Mouse (Mus musculus) colon, adult 2 months (tissue): ENCODE results near the gene Chrnb2. TPM values are rescaled to one million over a fixed set of nuclear protein-coding genes. Genes with fewer than 3 reads are reported as not detected.

Source experiments
- polyA plus RNA-seq: library from polyadenylated mRNA; depleted of rRNA; stranded (reverse); fragments of >200 nt; gene quantifications from 2 replicates; pipeline ENCODE4 v1.2.3, GENCODE M21; 2012; rRNA removed

Gene Chrnb2
- polyA plus RNA-seq = 1.6 and 1.8 TPM in 2 replicates

DNA sequence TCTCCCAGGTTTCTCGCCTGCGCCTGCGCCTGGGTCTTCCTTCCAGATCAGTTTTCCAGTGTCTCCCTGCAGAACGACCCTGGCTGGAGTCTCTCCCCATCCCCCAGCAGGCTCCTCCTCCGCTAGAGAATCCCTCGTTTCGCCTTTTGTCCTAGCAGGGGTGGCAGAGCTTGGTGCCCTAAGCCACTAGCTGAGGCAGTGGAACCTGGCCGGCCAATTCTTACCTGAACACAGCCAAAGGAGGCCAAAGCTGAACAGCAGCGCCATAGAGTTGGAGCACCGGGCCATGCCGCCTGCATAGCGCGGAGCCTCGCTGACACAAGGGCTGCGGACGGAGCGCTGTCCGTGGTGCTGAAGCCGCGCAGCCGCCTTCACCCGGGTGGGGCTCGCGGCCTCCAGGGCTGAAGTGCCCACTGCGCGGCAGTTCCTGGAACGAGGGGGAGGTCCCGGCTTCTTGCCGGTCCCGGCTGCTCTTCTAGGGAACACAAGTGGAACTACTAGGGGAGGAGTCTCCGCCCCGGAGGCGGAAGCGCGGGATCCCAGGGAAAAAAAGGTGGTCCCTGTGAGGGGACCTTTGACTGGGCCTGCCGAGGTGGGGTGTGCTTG lies at the start of gene Chrnb2:
Gene Chrnb2, minus strand, starts transcription at position 514 of the 606 bp plus-strand sequence.

DNA sequence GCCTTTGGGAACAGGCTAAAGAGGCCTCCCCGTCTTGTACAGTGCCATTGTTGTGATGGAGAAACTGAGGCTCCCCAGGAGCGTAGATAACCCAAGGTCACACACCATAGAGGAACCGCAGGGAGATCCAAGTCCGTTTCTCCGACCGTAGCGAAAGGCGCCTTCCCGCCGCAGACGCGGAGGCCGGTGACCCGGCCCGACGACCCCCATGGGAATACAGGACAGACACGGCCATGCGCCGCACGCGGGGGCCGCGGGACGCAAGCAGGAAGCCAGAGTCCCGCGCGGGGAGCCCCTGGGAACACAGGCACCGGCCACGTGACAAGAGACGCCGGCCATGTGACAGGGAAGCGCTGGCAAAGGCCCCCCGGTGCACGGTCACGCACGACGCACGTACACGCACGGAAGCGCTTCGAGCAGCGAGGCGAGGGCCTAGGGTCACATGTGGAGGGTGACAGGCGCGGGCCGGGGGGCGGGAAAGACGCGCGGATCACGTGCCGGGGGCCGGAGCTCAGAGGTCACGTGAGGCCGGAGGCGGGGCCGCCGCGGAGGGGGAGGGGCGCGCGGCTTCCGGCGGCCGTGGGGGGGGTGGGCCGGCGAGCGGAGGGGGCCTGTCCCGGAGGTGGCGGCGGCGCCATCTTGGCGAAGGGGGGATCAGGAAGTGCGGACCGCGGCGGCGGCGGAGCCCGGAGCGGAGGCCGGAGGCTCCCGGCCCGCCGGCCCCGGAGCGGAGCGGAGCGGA lies 8.7 kb upstream of the Chrnb2 start, which contains the start of gene Ube2q1:
Gene Ube2q1, plus strand, starts transcription at position 649 of the 742 bp plus-strand sequence.

DNA sequence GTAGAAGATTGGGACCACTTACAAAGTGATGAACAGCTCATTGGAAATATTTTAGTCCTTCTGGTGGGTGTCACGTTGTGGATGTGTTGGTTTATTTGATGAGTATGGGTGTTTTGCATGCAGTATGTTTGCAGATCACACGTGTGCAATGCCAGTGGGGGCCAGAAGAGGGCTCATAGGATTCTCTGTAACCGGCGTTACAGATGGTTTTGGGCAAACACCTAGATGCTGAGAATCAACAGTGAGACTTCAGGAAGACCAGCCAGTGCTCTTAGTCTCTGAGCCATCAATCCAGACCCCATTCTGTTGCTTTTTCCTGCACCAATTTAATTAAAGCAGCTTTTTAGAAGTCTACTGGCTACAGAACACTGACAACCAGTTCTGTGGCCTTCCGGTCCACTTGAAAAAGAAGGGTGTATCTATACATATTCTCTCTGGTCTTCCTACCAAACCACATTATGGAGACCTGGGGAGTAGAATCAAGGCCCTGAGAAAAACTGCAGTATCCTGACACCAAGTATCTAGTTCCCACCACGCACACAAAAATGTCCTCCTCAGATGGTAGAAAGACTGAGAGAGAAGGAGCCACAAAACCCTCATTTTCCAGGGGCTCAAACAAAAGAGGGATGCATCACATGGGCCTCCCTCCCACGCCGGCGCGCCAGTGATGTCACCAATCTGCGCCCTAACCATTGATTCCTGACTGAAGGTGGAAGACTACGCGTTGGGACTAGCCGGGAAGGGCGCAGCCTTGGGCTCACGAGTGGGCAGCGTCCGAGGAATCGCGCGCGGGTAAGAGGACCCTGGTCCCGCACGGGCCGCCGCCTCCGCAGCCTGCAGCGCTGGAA lies 49.8 kb downstream of the Chrnb2 start, which contains the start of gene Adar:
Gene Adar, plus strand, starts transcription at position 664 of the 848 bp plus-strand sequence.

Other genes starting within 250 kb of the Chrnb2 start
- gene Kcnn3, start 244.5 kb downstream of the Chrnb2 start, polyA plus RNA-seq = 8.4 and 9.0 TPM in 2 replicates
- 27.5 and 28.8 TPM in 2 replicates for gene Adar, start 49.6 kb downstream of the Chrnb2 start, polyA plus RNA-seq
- 22.5 and 25.7 TPM in 2 replicates for gene Ube2q1, start 9.0 kb upstream of the Chrnb2 start, polyA plus RNA-seq
- gene She, start 66.7 kb upstream of the Chrnb2 start, polyA plus RNA-seq = 1.3 and 1.4 TPM in 2 replicates
- gene Il6ra, start 148.6 kb upstream of the Chrnb2 start, polyA plus RNA-seq = 6.9 and 7.0 TPM in 2 replicates
- gene Atp8b2, start 198.9 kb upstream of the Chrnb2 start, polyA plus RNA-seq = 16.1 and 22.6 TPM in 2 replicates
- 18.0 and 23.4 TPM in 2 replicates for gene Hax1, start 234.1 kb upstream of the Chrnb2 start, polyA plus RNA-seq